ENCODE assay signal across 17 mouse cellular contexts in genomic region chr6:38641645-38642044, GRCm38 (mm10). TPM values are rescaled to one million over a fixed set of nuclear protein-coding genes. Genes with fewer than 3 reads are reported as not detected.
DNase-seq lines count a peak whose midpoint lies in the region; ATAC-seq and TF ChIP-seq lines count a peak whose summit lies in the region.
"Had no signal": no experiment of that assay in that cellular context is flagged by ENCODE, and none has a peak within 500 bp of the region (broad histone marks: within the 10 kb centered on the region; RNA-seq: fewer than 3 reads in every experiment).

No protein-coding gene starts in this region.

- no peaks in the 10 kb centered on the region for H3K9me3 ChIP-seq in neural tube, embryonic 14.5 days (ENCODE audit: control insufficient read depth, low read length)
- no peaks in the 10 kb centered on the region for H3K9me3 ChIP-seq in neural tube, embryonic 15.5 days (replicated peaks)
- H3K9me3 ChIP-seq in megakaryocyte, embryonic 14.5 days, result peaks cover 6% of the 10 kb centered on the region
- no peaks in the 10 kb centered on the region for H3K9me3 ChIP-seq in limb, embryonic 10.5 days (replicated peaks)
- H3K9me3 ChIP-seq in hindbrain, embryonic 11.5 days (ENCODE audit: control insufficient read depth, low read length), result no peaks in the 10 kb centered on the region
- H3K9me3 ChIP-seq: embryonic facial prominence, embryonic 12.5 days; heart, embryonic 10.5 days; intestine, embryonic 15.5 days; limb, embryonic 12.5 days had no signal

- peak; percentile 58 for TF ChIP-seq CTCF in layer of hippocampus, adult 2 months (conservative IDR thresholded peaks at IDR 0.05)

- no peak for DNase-seq in layer of hippocampus, adult 2 months (ENCODE audit: low spot score in 2 of 2)
- no peak for DNase-seq in layer of hippocampus, adult 8-10 months (ENCODE audit: low spot score in 2 of 2)
- no peak for DNase-seq in limb, embryonic 10.5 days (ENCODE audit: low spot score)
- DNase-seq in hindbrain, embryonic 11.5 days (ENCODE audit: low spot score), result no peak
- DNase-seq: adrenal gland, postnatal 36 days; gastrocnemius, postnatal 14 days; heart, postnatal 4 days; layer of hippocampus, postnatal 36 days; lung, adult 2 months; thymus, adult 2 months had no signal

- peak; percentile 41; the same call in 1 of the 2 replicates for ATAC-seq in neural tube, embryonic 14.5 days (ENCODE audit: low read depth)
- no peak for ATAC-seq in neural tube, embryonic 15.5 days (ENCODE audit: low FRiP score)
- no peak for ATAC-seq in hindbrain, embryonic 11.5 days (ENCODE audit: low FRiP score)

- WGBS in neural tube, embryonic 14.5 days, result 45% methylated on average over 5 of the region's 5 CpGs
- 37% methylated on average over 5 of the region's 5 CpGs for WGBS in neural tube, embryonic 15.5 days
- WGBS in limb, embryonic 10.5 days, result 61% methylated on average over 5 of the region's 5 CpGs
- WGBS in hindbrain, embryonic 11.5 days, result 56% methylated on average over 5 of the region's 5 CpGs

- H3K27ac ChIP-seq in layer of hippocampus, adult 2 months, result no peak overlapping the region
- H3K27ac ChIP-seq in neural tube, embryonic 14.5 days (ENCODE audit: low read depth, low read length), result no peak overlapping the region
- H3K27ac ChIP-seq in neural tube, embryonic 15.5 days (replicated peaks), result no peak overlapping the region
- H3K27ac ChIP-seq in limb, embryonic 10.5 days, result no peak overlapping the region
- no peak overlapping the region for H3K27ac ChIP-seq in hindbrain, embryonic 11.5 days (ENCODE audit: low read depth, low read length)
- H3K27ac ChIP-seq: embryonic facial prominence, embryonic 12.5 days; heart, embryonic 10.5 days; intestine, embryonic 15.5 days; limb, embryonic 12.5 days had no signal

- H3K4me1 ChIP-seq in neural tube, embryonic 14.5 days (ENCODE audit: control insufficient read depth, insufficient read depth, low read length), result peaks cover 6% of the 10 kb centered on the region; the same call in 1 of the 2 replicates
- peaks cover 15% of the 10 kb centered on the region for H3K4me1 ChIP-seq in neural tube, embryonic 15.5 days
- peaks cover 52% of the 10 kb centered on the region for H3K4me1 ChIP-seq in megakaryocyte, embryonic 14.5 days
- H3K4me1 ChIP-seq in limb, embryonic 10.5 days, result peaks cover 13% of the 10 kb centered on the region
- no peaks in the 10 kb centered on the region for H3K4me1 ChIP-seq in hindbrain, embryonic 11.5 days (replicated peaks; ENCODE audit: control insufficient read depth, insufficient read depth, low read length)

- no peaks in the 10 kb centered on the region for H3K36me3 ChIP-seq in neural tube, embryonic 14.5 days (ENCODE audit: control insufficient read depth, insufficient read depth, low read length)
- H3K36me3 ChIP-seq in neural tube, embryonic 15.5 days, result no peaks in the 10 kb centered on the region
- no peaks in the 10 kb centered on the region for H3K36me3 ChIP-seq in megakaryocyte, embryonic 14.5 days (replicated peaks; ENCODE audit: low read length)
- H3K36me3 ChIP-seq in limb, embryonic 10.5 days, result no peaks in the 10 kb centered on the region
- no peaks in the 10 kb centered on the region for H3K36me3 ChIP-seq in hindbrain, embryonic 11.5 days (ENCODE audit: control insufficient read depth, insufficient read depth, low read length)
- H3K36me3 ChIP-seq: embryonic facial prominence, embryonic 12.5 days; heart, embryonic 10.5 days; intestine, embryonic 15.5 days; limb, embryonic 12.5 days had no signal

- H3K27me3 ChIP-seq in neural tube, embryonic 14.5 days (ENCODE audit: control insufficient read depth, insufficient read depth, low read length), result peaks cover 20% of the 10 kb centered on the region
- peaks cover 46% of the 10 kb centered on the region for H3K27me3 ChIP-seq in neural tube, embryonic 15.5 days (replicated peaks)
- peaks cover 92% of the 10 kb centered on the region for H3K27me3 ChIP-seq in megakaryocyte, embryonic 14.5 days (replicated peaks)
- peaks cover 64% of the 10 kb centered on the region for H3K27me3 ChIP-seq in limb, embryonic 10.5 days (ENCODE audit: low read depth, poor library complexity, severe bottlenecking)
- H3K27me3 ChIP-seq in hindbrain, embryonic 11.5 days (ENCODE audit: control insufficient read depth, insufficient read depth, low read length), result peaks cover 19% of the 10 kb centered on the region

- H3K4me3 ChIP-seq in layer of hippocampus, adult 2 months, result no peak overlapping the region
- H3K4me3 ChIP-seq in neural tube, embryonic 14.5 days (ENCODE audit: low read depth, low read length), result no peak overlapping the region
- no peak overlapping the region for H3K4me3 ChIP-seq in neural tube, embryonic 15.5 days (replicated peaks)
- peak overlapping the region; percentile 16 for H3K4me3 ChIP-seq in megakaryocyte, embryonic 14.5 days (replicated peaks)
- no peak overlapping the region for H3K4me3 ChIP-seq in limb, embryonic 10.5 days
- no peak overlapping the region for H3K4me3 ChIP-seq in hindbrain, embryonic 11.5 days (ENCODE audit: low read depth, low read length)
- H3K4me3 ChIP-seq: embryonic facial prominence, embryonic 12.5 days; heart, embryonic 10.5 days; intestine, embryonic 15.5 days; limb, embryonic 12.5 days had no signal

- H3K4me2 ChIP-seq in neural tube, embryonic 14.5 days (ENCODE audit: low read depth, low read length), result no peak overlapping the region
- no peak overlapping the region for H3K4me2 ChIP-seq in neural tube, embryonic 15.5 days
- H3K4me2 ChIP-seq in hindbrain, embryonic 11.5 days (replicated peaks; ENCODE audit: low read depth, low read length), result no peak overlapping the region
- H3K4me2 ChIP-seq: embryonic facial prominence, embryonic 12.5 days; intestine, embryonic 15.5 days; limb, embryonic 12.5 days had no signal

- no peak overlapping the region for H3K9ac ChIP-seq in neural tube, embryonic 14.5 days (replicated peaks; ENCODE audit: low read depth, low read length)
- no peak overlapping the region for H3K9ac ChIP-seq in neural tube, embryonic 15.5 days (replicated peaks)
- no peak overlapping the region for H3K9ac ChIP-seq in hindbrain, embryonic 11.5 days (ENCODE audit: low read depth, low read length)
- H3K9ac ChIP-seq: embryonic facial prominence, embryonic 12.5 days; intestine, embryonic 15.5 days; limb, embryonic 12.5 days had no signal

RNA-seq across cellular contexts. Expression of gene Klrg2, which starts 4.6 kb away (rescaled TPM):
- total RNA-seq in layer of hippocampus, adult 2 months (2021), result 1 to 10 TPM; 1.0 to 1.2 TPM
- total RNA-seq in layer of hippocampus, adult 8-10 months (2022), result 1 to 10 TPM in 2 of 4 experiments, under 1 TPM in 2; 0.64 to 2.1 (median 1.00) TPM
- polyA plus RNA-seq in neural tube, embryonic 14.5 days (2014; fragmentation: Nextera tagmentation; extraction: Ambion mirVana), result 0.13 TPM in 1 of 2 replicates, not detected in the other
- 0.14 and 0.24 TPM in 2 replicates for polyA plus RNA-seq in neural tube, embryonic 15.5 days (2015; fragmentation: Nextera tagmentation; extraction: Ambion mirVana)
- 0.96 TPM in 1 of 2 replicates, not detected in the other for polyA plus RNA-seq in megakaryocyte, embryonic 14.5 days (2012; ENCODE audit: insufficient read depth, low replicate concordance)
- polyA plus RNA-seq in limb, embryonic 10.5 days (2016; fragmentation: Nextera tagmentation; extraction: Ambion mirVana), result 0.06 and 0.11 TPM in 2 replicates
- polyA plus RNA-seq in hindbrain, embryonic 11.5 days (2014; fragmentation: Nextera tagmentation; extraction: Ambion mirVana), result 0.08 and 0.14 TPM in 2 replicates

RNA-seq across cellular contexts. Expression of gene Clec2l, which starts 21.2 kb away (rescaled TPM):
- total RNA-seq in layer of hippocampus, adult 2 months (2021), result 10 to 100 TPM; 52.1 to 59.8 TPM
- 10 to 100 TPM; 44.2 to 56.9 (median 49.1) TPM for total RNA-seq in layer of hippocampus, adult 8-10 months (2022)
- 20.7 and 33.0 TPM in 2 replicates for polyA plus RNA-seq in neural tube, embryonic 14.5 days (2014; fragmentation: Nextera tagmentation; extraction: Ambion mirVana)
- 25.4 and 40.3 TPM in 2 replicates for polyA plus RNA-seq in neural tube, embryonic 15.5 days (2015; fragmentation: Nextera tagmentation; extraction: Ambion mirVana)
- 0.37 and 4.1 TPM in 2 replicates for polyA plus RNA-seq in megakaryocyte, embryonic 14.5 days (2012; ENCODE audit: insufficient read depth, low replicate concordance)
- polyA plus RNA-seq in limb, embryonic 10.5 days (2016; fragmentation: Nextera tagmentation; extraction: Ambion mirVana), result 0.35 and 0.40 TPM in 2 replicates
- polyA plus RNA-seq in hindbrain, embryonic 11.5 days (2014; fragmentation: Nextera tagmentation; extraction: Ambion mirVana), result 1.7 and 2.2 TPM in 2 replicates
